Mouse (Mus musculus): ENCODE measurements at regions not wholly inside any gene's neighbourhood (a gene's known extent, or its start where the extent isn't known, plus 50 kb on each side); places are given as distances from the start of the nearest gene placed in this dataset.

- TF ChIP-seq CTCF (IDR thresholded peaks at IDR 0.05; ENCODE audit: low read depth), result no peak
- no peak for TF ChIP-seq EP300 (optimal IDR thresholded peaks at IDR 0.05)
These were observed 104.7 kb upstream of the Tbl1xr1 start for GRCm38 (mm10) chr3:21971731-21972130.
